Mouse (Mus musculus) testis, postnatal 14 days (tissue): ENCODE data around the gene Atoh8.

Source experiments
- DNase-seq: peaks from one replicate; pipeline ENCODE4 v3.0.0; 2021; ENCODE audit warnings: low spot score

Atoh8 gene

GRCm38 (mm10) chr6:72227665-72228265 is 7.6 kb downstream of the Atoh8 start:
- DNase-seq, result no peak

GRCm38 (mm10) chr6:72227011-72227410 is 8.4 kb downstream of the Atoh8 start:
- DNase-seq, result no peak

- no peak for DNase-seq
Measured at GRCm38 (mm10) chr6:72225686-72226085, 9.7 kb downstream of the Atoh8 start.

GRCm38 (mm10) chr6:72223892-72224291 is 11.5 kb downstream of the Atoh8 start:
- DNase-seq, result no peak

- no peak for DNase-seq
Measured at GRCm38 (mm10) chr6:72222876-72223275, 12.5 kb downstream of the Atoh8 start.

- DNase-seq, result no peak
Measured at GRCm38 (mm10) chr6:72222271-72222724, 13.1 kb downstream of the Atoh8 start.

GRCm38 (mm10) chr6:72221271-72221670 is 14.1 kb downstream of the Atoh8 start:
- DNase-seq, result no peak

- DNase-seq, result peak; percentile 42
Measured at GRCm38 (mm10) chr6:72219549-72219948, 15.8 kb downstream of the Atoh8 start.

GRCm38 (mm10) chr6:72218281-72218680 is 17.1 kb downstream of the Atoh8 start:
- DNase-seq, result no peak

GRCm38 (mm10) chr6:72217415-72217784 is 18.0 kb downstream of the Atoh8 start:
- no peak for DNase-seq

GRCm38 (mm10) chr6:72216681-72217414 is 18.5 kb downstream of the Atoh8 start:
- DNase-seq, result peak; percentile 91

GRCm38 (mm10) chr6:72215582-72215981 is 19.8 kb downstream of the Atoh8 start:
- DNase-seq, result no peak

GRCm38 (mm10) chr6:72211360-72211759 is 24.0 kb downstream of the Atoh8 start:
- DNase-seq, result no peak

- DNase-seq, result no peak
Measured at GRCm38 (mm10) chr6:72210823-72211222, 24.6 kb downstream of the Atoh8 start.

- no peak for DNase-seq
Measured at GRCm38 (mm10) chr6:72209738-72210137, 25.6 kb downstream of the Atoh8 start.

- DNase-seq, result no peak
Measured at GRCm38 (mm10) chr6:72208406-72209045, 26.9 kb downstream of the Atoh8 start.

- no peak for DNase-seq
Measured at GRCm38 (mm10) chr6:72206021-72206420, 29.4 kb downstream of the Atoh8 start.

GRCm38 (mm10) chr6:72204858-72205257 is 30.5 kb downstream of the Atoh8 start:
- DNase-seq, result no peak

- DNase-seq, result no peak
Measured at GRCm38 (mm10) chr6:72203279-72203678, 32.1 kb downstream of the Atoh8 start.

- no peak for DNase-seq
Measured at GRCm38 (mm10) chr6:72202732-72203131, 32.6 kb downstream of the Atoh8 start.

GRCm38 (mm10) chr6:72200595-72201256 is 34.7 kb downstream of the Atoh8 start:
- DNase-seq, result peak; percentile 31

GRCm38 (mm10) chr6:72197515-72197914 is 37.9 kb downstream of the Atoh8 start:
- DNase-seq, result no peak

- DNase-seq, result no peak
Measured at GRCm38 (mm10) chr6:72196660-72197059, 38.7 kb downstream of the Atoh8 start.
